Mouse (Mus musculus) urinary bladder, adult 2 months (tissue): ENCODE measurements at regions not wholly inside any gene's neighbourhood (a gene's known extent, or its start where the extent isn't known, plus 50 kb on each side); places are given as distances from the start of the nearest gene placed in this dataset.

Experiments
- DNase-seq: peaks from one replicate; pipeline ENCODE4 v3.0.0; 2022; ENCODE audit warnings: low spot score

- DNase-seq: no peak
These were observed 92.1 kb upstream of the Dcn start for GRCm38 (mm10) chr10:97387196-97387876.

- no peak for DNase-seq
These were observed 89.5 kb upstream of the Dcn start for GRCm38 (mm10) chr10:97389647-97390590.

- no peak for DNase-seq
These were observed 82.2 kb upstream of the Dcn start for GRCm38 (mm10) chr10:97397062-97397771.

GRCm38 (mm10) chr10:97397896-97398295 lies 81.5 kb upstream of the Dcn start:
- DNase-seq: no peak

GRCm38 (mm10) chr10:97402524-97402923 lies 76.9 kb upstream of the Dcn start:
- no peak for DNase-seq

GRCm38 (mm10) chr10:97404076-97404787 lies 75.2 kb upstream of the Dcn start:
- no peak for DNase-seq

GRCm38 (mm10) chr10:97409181-97409581 lies 70.2 kb upstream of the Dcn start:
- no peak for DNase-seq

- DNase-seq: no peak
These were observed 69.5 kb upstream of the Dcn start for GRCm38 (mm10) chr10:97409909-97410308.

- DNase-seq: no peak
These were observed 56.8 kb upstream of the Dcn start for GRCm38 (mm10) chr10:97422579-97422978.

GRCm38 (mm10) chr10:97423039-97423700 lies 56.2 kb upstream of the Dcn start:
- DNase-seq: no peak
